Mouse (Mus musculus): Measurements from ENCODE around the gene Gstt3.

The Gstt3 gene

DNA sequence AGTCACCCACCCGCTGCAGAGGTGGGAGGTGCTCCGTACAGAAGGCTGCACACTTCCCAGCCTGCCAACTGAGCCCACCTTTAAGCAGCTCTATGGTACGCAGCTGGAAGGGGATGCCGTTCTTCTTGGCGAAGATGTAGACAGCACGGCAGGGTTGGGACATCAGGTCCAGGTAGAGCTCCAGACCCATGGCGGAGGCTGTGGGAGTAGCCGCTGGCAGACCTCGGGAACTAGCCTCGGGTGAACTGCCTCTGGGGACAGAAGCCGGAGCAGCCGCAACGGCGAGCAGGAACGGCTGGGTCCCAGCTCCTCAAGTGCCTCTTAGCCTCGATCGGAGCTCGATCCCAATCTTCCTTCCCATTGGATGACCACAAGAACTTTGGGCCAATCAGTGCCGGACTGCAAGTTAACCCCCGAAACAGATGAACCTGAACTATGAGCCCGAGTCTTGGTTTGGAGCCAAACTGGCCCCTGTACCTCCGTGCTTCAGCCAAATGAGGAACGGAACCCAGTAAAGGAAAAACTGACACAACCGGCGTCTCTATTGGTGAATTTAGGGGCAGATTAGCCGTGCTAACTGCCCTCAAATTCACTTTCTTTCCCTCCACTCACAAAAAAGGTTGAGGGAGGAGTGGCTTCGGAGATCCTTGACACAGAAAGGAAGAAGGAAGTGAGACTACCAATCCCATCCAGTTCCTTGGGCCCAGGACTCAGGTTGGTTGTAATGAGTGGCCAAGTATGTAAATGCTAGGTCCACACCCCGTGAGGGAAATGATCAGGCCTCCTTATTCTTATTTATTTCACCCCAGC is at the start of gene Gstt3, which contains the start of gene Gm20441:
Gene Gstt3, minus strand, starts transcription at position 646 of the 810 bp plus-strand sequence.
Gene Gm20441, minus strand, starts transcription at position 186 of the 810 bp plus-strand sequence.
- DNase-seq (ENCODE audit: low spot score): peak; percentile 62

DNA sequence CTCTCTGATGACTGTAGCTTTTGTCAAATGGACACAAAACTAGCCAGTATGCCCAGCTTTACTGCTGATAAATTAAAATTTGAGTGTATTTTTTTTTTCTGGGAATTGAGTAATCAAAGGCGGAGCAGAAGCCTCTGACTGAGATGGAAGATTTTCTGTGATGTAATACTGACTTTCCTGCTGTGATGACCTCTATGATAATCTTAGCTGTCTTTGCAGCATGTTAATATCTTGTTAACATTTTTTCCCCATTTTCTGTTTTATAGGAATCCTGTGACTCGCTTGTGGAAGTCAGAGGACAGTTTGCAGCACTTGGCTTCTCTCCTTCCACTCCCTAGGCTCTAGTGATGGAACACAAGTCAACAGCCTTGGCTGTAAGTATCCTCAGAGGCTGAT is 49.1 kb upstream of the Gstt3 start:
- DNase-seq (ENCODE audit: low spot score): no peak

DNA sequence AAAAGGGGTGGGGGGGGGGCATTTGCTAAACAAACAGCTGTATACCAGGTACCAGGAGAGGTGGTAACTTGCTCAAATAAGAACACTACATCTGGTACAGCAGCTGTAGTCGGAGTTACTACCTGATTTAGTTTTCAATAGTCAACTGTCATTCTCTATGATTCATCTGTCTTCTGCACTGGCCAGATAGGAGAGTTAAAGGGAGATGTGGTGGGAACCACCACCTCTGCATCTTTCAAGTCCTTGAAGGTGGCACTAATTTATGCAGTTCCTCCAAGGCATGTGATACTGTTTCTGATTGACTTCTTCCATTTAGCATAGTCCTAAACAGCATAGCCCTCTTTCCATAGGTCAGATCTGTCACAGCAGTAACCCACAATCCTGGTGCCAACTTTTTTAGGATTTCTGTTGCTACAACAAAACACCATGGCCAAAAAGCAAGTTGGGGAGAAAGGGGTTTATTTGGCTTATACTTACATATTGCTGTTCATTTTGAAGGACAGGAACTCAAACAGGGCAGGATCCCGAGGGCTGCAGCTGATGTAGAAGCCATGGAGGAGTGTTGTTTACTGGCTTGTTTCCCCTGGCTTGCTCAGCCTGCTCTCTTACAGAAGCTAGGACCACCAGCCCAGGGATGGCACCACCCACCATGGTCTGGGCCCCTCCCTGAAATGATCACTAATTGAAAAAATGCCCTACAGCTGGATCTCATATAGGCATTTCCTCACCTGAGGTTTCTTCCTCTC is 48.5 kb upstream of the Gstt3 start:
- DNase-seq (ENCODE audit: low spot score): no peak

DNA sequence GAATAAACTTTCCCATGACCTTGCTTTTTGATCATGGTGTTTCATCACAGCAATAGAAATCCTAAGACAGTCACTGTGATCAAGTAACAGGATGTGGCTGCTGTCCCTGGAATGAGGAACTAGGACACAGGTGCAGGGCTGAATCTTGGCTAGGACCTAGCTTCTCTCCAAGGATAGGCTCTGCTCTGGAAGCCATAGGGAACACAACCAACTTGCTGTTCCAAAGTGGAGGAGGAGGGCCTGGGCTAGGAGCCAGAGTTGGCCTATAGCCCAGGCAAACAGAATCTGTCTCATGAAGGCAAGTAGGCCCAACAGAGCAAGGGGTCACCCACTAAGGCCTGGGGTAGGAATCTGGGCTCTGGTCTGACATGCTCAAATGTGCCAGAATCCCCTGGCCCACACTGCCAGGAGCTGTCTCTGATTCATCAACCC is 47.3 kb upstream of the Gstt3 start:
- DNase-seq (ENCODE audit: low spot score): no peak

DNA sequence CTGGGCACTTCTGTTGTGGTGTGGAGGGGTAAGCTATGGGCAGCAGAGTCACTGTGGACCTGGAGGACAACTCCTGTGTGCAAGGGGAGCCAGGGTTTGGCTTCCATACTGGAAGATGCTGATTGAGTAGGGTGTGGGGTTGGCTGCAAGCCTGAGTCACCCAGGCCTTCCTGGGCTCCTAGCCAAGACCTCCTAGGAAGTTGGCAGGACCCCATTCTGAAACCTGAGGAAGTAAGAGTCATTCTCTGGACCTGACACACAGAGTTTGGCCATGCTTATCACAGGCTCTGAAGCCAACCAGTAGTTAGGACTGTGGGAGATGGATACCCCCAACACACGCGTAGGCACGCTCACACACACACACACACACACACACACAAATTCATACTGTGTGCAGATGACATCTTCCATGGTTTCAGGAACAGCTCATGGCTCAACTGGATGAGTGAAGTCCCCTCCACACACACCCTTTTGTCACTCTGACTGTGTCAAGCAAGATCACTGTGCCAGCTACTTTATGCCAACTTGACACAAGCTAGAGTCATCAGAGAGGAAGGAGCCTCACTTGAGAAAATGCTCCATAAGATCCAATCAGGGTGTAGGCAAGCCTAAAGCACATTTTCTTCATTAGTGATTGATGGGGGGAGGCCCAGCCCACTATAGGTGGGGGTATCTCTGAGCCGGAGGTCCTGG is 46.6 kb upstream of the Gstt3 start:
- no peak for DNase-seq (ENCODE audit: low spot score)

DNA sequence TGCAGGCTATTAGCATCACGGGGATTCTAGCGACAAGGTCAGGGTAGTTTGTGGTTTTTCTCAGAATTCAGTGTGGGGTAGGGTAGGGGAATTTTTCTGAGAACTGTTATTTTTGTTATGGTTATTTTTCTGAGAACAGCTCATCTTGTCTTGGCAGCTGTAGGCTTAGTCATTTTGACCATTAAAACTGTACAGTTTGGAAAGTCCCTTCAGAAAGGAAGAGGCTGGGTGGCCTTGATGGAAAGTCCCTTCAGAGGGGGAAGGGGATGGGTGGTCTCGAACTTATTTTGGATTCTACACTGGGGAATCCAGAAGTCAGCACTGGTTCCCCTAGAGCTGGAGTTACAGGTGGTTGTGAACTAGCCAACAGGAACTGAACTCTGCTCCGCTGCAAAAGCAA is 43.3 kb upstream of the Gstt3 start:
- no peak for DNase-seq (ENCODE audit: low spot score)

DNA sequence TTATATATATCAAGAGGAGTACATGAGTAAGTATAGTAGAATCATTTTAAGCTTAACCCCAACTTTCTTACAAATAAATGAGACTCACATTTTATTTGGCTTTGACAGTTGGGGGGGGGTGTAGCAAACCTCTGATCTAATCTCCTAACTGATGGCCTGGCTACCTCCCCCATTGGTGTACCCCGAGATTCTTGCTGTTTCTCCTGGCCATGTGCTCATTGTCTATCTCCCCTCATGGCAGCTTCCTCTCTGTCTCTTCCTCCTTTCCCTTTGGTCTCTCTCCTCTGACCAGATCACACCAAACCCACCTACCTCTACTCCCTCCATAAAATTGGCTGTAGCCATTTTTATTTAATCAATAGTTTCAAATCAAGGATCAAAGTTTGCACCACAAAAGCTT is 42.6 kb upstream of the Gstt3 start:
- no peak for DNase-seq (ENCODE audit: low spot score)

DNA sequence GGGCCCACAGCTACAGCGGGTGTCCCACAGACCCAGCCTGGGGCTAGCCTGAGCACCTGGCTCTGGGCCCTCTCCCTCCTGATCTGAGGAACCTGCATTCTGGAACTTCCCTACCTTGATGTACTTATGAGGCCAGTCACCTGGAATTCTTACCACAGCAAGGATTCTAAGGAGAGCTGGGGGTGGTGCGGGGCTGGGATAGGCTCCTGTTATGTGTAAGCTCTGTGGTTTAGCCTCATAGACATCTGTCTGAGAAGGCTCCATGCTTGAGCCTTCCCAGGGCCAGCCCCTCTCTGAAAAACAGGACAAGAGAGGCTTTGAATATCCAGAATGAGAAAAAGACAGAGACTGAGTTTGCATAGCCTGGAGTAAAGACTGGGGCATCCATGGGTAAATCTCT is 41.2 kb upstream of the Gstt3 start, which contains the start of gene Gstt4:
Gene Gstt4, minus strand, starts transcription at position 101 of the 400 bp plus-strand sequence.
- no peak for DNase-seq (ENCODE audit: low spot score)

DNA sequence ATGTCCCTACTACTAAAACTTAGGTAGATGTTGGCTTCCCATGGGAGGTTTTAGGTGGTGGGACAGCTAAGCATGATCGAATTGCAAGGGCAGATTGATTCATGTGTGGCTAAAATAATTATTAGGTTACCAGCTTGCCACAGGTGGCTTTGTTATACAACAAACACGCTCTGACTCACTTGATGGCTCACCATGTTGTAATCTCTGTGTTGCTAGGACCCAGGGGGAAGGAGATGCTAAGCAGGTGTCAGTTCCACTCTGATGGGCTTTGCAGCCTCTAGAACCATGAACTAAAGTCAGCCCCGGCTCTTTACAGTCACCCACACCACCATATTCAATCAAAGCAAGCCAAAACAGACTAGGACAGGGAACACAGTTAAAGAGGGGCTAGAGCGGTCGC is 38.7 kb upstream of the Gstt3 start:
- no peak for DNase-seq (ENCODE audit: low spot score)

DNA sequence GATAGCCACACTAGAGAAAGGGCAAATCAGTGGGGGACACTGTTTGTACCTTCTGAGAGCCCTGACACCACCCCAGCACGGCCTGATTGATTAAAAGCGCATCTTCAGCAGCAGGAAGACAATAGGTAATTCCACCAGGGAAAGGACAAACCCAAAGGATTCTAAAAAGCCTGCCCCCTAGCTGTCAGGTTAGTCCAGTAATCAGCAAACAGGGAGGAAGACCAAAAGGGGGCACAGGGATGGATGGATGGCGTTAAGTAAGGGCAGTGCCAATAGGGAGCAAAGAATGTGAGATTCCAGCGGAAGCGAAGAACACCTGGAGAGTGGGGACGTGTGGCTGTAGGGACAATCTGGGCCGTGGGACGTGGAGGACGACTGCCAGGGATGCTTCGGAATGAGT is 37.4 kb upstream of the Gstt3 start:
- DNase-seq (ENCODE audit: low spot score): no peak

DNA sequence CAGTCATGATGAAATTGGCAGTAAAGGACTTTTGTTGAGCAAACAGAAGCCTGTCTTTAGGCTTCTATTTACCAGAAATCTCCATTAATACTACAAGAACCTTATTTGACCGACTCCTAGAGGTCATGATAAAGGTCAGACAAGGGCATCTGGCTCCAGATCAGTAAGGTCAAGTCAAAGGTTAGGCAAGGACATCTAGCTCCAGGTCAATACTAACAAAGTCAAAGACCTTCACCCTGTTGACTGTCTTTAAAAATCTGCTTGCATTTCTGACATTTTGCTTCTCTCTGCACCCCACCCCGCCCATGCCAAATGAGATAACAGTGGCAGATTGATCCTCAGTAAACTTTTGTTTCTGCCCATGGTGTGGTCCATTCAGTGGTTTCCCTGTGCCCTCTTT is 23.0 kb upstream of the Gstt3 start:
- DNase-seq (ENCODE audit: low spot score): no peak

DNA sequence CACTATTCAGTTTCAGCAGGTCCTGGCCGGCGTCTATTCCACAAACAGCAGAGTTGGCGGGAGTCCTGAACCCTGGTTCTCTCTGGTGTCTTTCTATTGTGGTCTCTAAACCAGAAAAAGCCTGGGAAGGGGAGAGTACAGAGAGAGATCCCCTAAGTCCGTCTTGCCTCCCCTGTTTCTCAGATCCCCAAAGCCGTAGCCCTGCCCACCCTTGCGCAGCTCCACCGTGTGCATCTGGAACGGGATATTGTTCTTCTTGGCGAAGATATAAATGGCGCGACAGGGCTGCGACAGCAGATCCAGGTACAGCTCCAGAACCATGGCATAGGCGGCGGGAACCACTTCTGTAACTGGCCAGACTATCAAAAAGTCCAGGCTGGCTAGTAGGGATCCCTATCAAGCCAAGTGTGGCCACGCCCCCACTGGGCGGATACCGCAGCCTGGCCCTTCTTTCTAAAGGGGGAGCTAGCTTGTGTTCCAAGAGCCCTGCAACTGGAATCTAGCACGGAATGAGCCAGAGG is 17.0 kb upstream of the Gstt3 start, which contains the start of gene Gstt1:
Gene Gstt1, minus strand, starts transcription at position 409 of the 521 bp plus-strand sequence.
- DNase-seq (ENCODE audit: low spot score): peak; percentile 61

DNA sequence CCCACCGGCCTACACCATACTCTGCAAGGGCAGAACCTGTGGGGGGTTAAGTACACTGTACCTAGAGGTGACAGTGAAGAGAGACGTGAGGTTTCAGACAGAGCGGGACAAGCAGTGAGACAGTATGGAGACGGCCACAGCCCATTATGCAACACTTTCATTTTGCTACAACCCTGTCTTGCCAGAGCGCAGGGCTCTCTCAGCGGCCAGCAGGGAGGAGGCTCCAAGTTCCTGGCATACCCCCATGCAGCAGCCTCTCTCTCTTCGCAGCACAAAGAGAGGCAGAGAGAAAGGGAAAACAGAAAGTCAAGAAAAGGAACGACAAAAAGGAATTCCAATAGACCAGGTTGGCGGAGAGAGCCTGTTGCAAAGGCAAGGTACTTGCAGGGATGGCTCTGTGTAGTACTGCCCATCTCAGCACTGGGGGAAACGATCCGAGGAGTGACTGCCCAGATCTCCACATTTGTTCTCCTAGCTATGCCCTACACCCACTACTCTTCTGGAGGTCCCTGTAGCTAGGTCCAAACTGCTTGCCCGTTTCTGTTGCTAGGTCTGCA is 16.5 kb upstream of the Gstt3 start:
- peak; percentile 47 for DNase-seq (ENCODE audit: low spot score)

DNA sequence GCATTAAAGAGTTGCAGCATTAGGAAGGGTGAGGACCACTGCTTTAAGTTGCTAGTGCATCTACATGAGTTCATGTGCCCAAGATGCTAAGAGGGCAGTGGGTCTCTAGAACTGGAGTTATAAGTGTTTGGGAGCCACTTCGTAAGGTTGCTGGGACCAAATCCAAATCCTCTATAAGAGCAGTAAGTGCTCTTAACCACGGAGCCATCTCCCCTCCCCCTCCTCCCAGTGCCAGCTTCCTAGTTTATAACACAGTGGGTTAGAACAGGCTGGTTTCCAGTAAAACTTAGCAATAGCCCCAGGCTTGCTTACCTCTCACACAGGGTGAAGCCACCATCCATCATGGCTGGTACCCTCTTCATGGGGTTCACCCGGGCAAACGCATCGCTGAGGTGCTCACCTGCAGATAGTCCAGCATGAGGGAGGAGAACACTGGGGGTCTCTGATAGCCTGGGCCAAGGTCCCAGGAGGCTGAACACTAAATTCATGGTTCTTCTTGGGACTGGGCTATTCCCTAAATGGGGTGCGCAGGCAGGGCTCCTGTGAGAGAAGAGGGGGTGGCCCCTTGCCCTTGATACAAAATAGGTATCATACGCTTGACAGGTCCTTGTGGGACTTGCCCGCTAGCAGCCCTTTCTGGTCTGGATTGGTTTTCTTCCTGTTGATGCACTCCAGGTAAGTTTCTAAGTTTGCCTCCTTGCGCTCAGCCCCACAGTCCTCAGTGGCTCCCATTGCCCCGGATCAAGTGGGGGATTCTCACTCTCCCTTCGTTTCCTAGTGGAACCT is 15.7 kb upstream of the Gstt3 start:
- DNase-seq (ENCODE audit: low spot score): no peak

DNA sequence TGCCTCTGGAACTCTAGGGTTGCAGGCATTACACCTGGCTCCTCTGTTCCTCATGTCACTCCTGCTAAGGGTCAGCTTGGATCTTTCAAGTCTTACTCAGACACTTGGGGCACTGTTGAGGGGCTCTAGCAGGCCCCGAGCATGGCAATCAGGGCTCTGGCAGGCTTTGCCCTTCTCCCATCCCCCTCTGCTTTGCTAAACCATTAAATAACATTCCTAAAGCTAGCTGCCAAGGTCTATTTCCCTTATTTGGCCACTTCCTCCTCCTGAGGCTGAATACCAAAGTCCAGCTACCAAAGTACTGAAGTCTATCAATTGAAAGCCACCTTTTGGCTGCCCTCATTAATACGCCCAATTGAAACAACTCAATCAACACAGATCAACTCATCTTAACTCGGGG is 13.7 kb upstream of the Gstt3 start:
- no peak for DNase-seq (ENCODE audit: low spot score)

DNA sequence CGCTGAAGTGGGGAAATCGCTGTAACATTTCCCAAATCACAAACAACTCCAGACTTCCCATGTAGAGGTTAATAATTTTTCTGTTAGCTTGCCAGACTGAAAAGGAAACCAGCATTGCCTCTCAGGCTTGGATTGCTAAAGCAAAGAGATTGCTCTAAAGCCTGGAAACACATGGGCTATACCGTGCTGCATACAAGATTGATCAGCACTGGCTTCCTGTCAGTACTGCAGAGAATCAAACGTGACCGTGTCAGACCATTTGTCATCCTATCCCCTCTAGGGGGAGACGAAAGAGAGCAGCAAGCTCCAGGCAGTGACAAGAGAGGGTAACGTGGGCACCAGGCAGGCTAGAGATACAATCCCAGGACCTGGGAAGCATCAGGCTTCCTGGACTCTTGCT is 9.6 kb upstream of the Gstt3 start:
- no peak for DNase-seq (ENCODE audit: low spot score)

DNA sequence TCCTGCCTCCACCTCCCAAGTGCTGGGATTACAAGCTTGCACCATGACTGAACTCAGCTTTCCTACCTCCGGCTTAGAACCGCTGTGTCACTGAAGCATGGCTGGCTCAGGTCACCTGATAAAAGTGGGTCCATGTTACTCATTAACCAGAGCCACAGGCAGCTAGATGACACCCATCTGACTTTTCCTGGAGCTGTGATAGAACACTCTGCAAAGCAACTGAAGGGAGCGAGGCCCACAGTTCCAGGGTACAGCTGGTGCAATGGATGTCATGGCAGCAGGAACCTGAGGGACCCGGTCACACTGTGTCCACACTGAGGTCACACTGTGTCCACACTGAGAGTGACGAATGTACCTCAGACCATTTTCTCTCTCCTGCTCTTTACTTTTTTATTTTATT is 8.6 kb upstream of the Gstt3 start:
- DNase-seq (ENCODE audit: low spot score): no peak

DNA sequence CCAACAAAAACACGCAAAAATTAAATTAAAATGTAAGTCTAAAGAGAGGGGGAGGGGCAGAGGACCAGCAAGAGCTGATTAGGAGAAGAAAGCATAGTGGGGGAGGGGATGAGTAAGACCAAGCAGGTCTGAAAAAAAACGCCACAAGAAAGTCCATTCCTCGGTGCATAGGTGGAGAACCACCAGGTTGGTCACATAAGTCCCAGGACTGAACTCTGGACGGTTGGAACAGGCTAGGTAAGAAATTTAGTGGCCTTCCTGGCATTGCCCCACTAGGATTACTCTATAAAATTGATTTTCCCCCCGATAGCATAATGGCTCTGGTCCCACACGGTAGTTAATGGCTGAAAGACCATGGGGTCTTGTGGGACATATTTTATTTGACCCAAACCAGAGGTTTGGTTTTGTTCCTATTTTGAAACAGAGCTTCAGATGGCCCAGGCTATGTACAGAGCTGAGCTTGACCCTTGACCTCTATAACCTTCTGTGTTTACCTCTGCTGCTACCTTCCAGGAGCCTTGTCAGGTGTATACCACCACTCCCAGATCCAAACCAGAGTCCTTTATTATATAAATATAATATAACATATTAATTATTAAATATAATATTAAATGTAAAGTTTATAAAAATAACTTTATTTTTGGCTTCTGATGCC is 8.0 kb upstream of the Gstt3 start:
- no peak for DNase-seq (ENCODE audit: low spot score)

DNA sequence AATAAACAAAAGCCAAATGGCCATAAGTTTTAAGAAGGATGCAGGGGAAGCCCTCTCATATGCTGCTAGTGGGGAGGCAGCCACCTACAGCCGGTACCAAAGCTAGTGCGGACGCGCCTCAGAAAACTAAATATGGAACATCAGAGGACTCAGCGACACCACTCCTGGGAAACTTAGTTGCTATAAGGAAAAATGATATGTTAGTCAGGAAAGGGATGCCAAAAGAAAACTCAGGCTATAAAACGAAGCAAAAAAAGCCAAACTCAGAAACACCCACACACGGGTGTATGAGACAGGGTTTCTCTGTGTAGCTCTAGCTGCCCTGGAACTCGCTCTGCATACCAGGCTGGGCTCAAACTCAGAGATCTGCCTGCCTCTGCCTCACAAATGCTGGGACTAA is 7.1 kb upstream of the Gstt3 start:
- no peak for DNase-seq (ENCODE audit: low spot score)

DNA sequence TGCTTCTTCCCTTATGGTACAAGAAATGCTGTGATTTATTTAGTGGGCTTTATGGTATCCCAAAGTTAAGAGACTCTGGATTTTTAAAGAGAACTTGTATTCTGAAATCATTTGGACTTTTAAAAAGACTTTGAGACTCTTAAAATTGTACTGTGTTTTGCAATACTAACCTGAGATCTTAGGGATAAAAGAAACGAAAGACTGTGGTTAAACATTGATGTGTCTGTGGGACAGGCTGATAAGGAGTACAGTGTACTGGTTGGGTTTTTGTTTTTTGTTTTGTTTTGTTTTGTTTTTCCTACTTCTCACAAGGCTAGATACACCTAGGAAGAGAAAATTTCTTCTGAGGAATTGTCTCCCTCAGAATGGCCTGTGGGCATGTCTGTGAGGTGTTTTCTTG is 4.2 kb upstream of the Gstt3 start:
- DNase-seq (ENCODE audit: low spot score): no peak
